Mouse (Mus musculus) thymus, postnatal 14 days (tissue): ENCODE data around the gene Atrx.
A peak's percentile ranks its signal among the peaks of the same experiment; 100 is the strongest.

Experiments
- DNase-seq: peaks from one replicate; pipeline ENCODE4 v3.0.0; 2021

The Atrx gene

DNA sequence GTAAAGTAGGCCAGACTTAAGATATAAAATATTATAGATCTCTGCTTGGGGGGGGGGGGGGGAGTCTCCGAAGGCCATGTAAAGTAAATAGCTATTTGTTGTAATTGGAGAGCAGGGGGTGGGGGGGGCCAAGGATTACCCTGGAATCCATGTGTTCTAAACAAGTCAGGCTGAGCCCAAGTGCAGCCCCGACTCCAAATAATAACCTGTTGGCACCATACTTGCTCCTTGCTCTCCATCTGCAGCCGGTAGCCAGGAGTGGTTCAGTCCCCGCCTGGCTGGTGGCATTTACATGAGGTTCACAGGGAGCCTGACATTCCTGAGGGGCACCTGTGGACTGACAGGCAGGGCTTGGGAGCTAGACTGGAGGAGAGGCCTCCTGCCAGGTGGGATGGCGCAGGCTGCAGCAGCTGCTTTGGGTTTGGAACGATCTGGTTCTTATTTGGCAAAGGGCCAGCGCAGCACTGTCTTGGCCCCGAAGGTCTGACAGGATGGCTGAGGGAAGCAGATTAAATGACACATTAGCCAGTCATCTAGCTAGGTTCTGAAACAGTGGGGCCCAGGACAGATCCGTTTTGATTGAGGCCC, 161.9 kb downstream of the Atrx start:
- DNase-seq, result no peak

DNA sequence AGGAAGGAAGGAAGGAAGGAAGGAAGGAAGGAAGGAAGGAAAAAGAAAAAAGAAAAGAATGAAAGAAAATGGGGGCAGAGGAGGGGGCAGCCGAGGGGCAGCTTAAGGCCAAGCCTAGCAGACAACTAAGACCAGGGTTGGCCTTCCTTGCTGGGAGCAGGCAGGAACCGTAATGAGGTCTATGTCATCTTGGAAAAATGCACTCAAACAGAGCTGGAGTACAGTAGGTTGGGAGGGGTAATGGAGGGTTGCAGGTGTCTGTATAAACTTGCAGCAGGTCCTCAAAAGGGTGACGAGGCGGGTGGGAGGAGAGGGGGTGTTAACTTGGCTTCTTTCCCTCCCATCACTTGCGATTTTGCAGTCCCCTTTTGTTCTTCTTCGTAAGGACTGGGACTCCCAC, 163.2 kb downstream of the Atrx start:
- DNase-seq, result no peak

DNA sequence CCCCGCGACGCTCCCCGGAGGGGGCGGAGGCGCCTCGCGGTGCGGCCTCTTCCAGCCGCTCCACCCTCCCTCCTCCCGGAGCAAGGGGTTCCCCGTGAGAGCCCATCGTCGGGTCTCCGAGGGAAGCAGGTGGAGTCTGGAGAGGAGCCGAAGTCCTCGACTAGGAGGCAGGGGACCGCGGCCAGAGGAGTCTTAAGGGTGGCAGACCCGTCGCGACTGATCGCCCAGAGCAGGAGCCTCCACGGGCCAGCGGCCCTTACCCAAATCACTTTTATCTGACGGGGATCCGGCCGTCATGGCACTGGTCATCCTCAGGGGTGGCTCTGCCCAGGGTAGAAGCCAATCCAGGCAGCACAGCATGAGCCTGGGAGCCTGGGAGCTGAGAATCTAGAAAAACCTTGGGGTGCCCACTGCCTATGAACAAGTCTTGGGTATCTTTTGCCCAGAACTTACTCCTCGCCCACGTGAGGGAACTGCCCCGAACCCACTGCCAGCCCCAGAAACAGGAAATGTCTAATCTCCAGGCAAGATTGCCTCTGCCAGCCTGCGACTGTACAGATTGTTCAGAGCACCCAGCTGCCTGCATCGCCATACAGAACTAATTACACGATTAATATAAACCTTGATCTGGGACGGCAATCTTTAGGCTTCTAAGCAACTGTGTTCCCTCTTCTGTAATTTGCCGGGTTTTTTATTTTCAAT, 164.0 kb downstream of the Atrx start:
- DNase-seq, result no peak

DNA sequence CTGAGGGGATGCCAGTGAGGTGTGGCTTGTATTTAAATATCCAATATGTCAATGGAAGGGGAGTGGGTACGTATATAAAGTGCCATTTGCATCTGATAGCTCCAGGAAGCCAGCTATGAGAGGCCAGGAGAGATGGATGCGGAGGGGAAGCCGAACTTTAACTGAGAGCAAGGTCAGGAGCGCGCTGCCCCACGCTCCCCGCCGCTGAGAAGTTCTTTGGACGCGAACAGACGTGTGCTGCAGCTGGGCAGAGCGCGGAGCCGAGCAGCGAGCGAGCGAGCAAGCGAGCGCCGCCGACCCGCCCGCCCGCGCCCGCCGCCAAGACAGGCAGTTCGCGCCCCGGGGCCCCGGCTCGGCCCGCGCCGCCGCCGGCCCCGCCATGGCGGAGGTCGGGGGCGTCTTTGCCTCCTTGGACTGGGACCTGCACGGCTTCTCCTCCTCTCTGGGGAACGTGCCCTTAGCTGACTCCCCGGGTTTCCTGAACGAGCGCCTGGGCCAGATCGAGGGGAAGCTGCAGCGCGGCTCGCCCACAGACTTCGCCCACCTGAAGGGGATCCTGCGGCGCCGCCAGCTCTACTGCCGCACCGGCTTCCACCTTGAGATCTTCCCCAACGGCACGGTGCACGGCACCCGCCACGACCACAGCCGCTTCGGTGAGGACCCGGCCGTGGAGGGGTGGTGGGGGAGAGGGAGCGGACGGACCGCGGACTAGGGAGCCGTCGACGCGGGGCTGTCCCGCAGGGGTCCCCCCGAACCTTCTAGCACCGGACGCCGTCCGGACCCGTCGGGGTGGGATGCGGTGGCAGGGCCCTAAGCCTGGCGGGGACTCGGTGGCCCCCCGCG, 164.8 kb downstream of the Atrx start, which contains the start of gene Fgf16:
Gene Fgf16 (plus strand): TSS at position 118 of the 843 bp plus-strand sequence.
- peak; percentile 11 for DNase-seq

DNA sequence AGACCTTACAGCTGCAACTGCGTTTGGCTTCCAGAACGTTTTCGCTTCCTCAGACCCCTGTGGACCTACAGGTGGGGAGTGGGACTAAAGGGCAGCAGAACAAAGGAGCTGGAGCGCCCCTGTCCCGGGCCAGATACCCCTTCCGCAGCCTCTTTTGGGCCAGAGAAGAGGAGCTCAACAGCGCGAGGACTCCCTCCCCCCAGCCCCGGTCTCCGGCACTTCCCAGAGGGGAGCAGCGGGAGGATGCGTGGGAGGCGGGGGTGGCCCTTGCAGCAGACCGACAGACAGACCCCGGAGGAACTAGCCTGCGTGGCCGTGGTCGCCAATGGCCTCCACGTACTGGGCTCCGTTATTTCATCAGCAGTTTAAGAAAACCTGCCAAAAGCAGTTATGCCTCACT, 165.6 kb downstream of the Atrx start:
- peak; percentile 6 for DNase-seq

DNA sequence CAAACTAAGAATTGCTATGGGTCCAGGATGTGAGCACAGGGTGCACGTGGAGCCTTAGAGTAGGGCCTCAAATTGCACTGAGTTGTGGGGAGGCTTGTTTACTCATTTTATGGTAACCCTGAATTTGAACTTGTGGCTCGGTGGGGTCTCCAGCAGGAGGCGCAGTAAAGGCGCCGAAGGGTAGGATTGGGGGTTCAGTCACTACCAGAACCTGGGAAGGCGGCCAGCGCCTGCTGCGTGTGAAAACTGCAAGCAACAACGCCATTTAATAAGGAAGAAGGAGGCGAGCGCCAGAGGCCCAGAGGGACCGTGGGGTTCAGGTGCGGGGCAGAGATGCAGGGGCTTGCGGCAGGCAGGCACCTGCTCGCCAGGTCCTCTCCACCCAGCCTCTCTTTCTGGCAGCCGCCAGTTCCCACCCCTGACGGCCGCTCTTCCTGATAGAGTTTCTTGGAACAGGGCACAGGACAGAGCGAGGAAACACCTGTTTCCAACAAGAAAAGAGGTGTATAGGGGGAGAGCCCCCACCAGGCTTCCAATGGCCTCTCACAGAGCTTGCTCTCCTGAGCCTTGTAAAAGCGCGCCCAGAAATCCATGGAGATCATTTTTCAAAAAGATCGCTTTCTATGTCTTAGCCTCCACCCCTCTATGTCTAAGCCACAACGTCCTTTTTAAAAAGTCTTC, 166.2 kb downstream of the Atrx start:
- DNase-seq, result peak; percentile 18
